Mouse (Mus musculus) bone marrow, adult 2 months (tissue): ENCODE results near the gene Tgfb1i1.

ENCODE experiments used
- CTCF ChIP-seq: fragments of 200-500 bp; IDR thresholded peaks from 2 replicates; pipeline ENCODE4 v1.5.1; 2011; ENCODE audit warnings: low read length, control low read depth; ENCODE audit not compliant: control insufficient read depth, insufficient read depth
- POLR2A ChIP-seq: fragments of 200-500 bp; IDR thresholded peaks from 2 replicates; pipeline ENCODE4 v1.6.1; 2011; ENCODE audit warnings: low read depth, mild to moderate bottlenecking, control low read depth, low read length, borderline replicate concordance; ENCODE audit not compliant: control insufficient read depth

DNA sequence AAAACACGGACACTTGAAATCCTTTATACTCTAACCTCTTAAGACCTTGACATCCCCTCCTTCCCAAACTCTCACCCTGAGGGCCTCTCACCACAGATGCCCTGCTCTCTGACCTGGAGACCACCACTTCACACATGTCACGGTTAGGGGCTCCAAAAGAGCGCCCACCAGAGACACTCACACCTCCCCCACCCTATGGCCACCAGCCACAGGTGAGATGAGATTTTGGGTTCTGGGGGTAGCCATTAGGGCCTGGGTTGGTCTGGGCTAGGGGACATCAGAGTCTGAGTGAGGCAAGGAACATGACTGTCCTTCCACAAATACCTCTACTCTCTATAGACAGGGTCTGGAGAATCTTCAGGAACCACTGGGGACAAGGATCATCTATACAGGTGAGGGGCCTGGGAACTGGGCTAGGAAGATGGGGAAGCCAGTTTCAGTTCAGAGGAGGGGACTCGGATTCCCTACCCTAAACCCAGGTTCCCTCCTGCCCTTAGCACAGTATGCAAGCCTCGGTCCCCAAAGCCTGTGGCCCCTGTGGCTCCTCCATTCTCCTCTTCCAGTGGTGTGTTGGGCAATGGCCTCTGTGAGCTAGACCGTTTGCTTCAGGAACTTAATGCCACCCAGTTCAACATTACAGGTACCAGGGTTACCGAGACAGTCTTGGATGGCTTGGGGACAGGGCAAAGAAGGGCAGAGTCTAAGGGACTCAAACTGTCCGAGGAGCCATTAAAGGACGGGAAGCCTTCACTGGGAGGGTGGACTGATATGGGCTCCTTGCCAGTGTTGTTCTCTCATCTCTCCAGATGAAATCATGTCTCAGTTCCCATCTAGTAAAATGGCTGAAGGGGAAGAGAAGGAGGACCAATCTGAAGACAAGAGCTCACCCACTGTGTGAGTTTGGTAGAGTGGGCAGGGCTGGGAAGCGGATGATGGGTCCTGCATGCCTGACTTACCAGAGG, 1.8 kb downstream of the Tgfb1i1 start:
- TF ChIP-seq CTCF = no peak
- no peak for TF ChIP-seq POLR2A
